Mouse (Mus musculus) midbrain, embryonic 11.5 days (tissue): ENCODE data around the gene Eif3i. TPM values are rescaled to one million over a fixed set of nuclear protein-coding genes. Genes with fewer than 3 reads are reported as not detected.
A peak's percentile ranks its signal among the peaks of the same experiment; 100 is the strongest.

ENCODE experiments used
- ATAC-seq: fragments of 200-750 bp; cut with Nextera tagmentation; 2 replicates; pipeline ENCODE4 v1.8.0; 2017; ENCODE audit warnings: moderate TSS enrichment, moderate library complexity; ENCODE audit not compliant: low FRiP score
- DNase-seq: peaks from one replicate; pipeline ENCODE4 v3.0.0; 2015; ENCODE audit warnings: low spot score; ENCODE audit errors: missing footprints
- H3K27ac ChIP-seq: fragments of 300-500 bp; sonication (generic); 2 replicates; pipeline ENCODE4 v1.5.1; 2014; ENCODE audit warnings: low read depth, low read length
- H3K27me3 ChIP-seq: fragments of 300-500 bp; sonication (generic); 2 replicates; pipeline ENCODE4 v1.6.1; 2014; ENCODE audit warnings: mild to moderate bottlenecking, low read length, moderate library complexity, mixed read lengths; ENCODE audit not compliant: control insufficient read depth, insufficient read depth
- H3K36me3 ChIP-seq: fragments of 300-500 bp; sonication (generic); 2 replicates; pipeline ENCODE4 v1.6.1; 2014; ENCODE audit warnings: mild to moderate bottlenecking, low read length, moderate library complexity, mixed read lengths; ENCODE audit not compliant: control insufficient read depth, insufficient read depth
- H3K4me1 ChIP-seq: fragments of 300-500 bp; sonication (generic); 2 replicates; pipeline ENCODE4 v1.6.1; 2014; ENCODE audit warnings: low read length; ENCODE audit not compliant: control insufficient read depth, insufficient read depth
- H3K4me2 ChIP-seq: fragments of 300-500 bp; sonication (generic); 2 replicates; pipeline ENCODE4 v1.6.1; 2014; ENCODE audit warnings: mild to moderate bottlenecking, moderate library complexity
- H3K4me3 ChIP-seq: fragments of 300-500 bp; sonication (generic); 2 replicates; pipeline ENCODE4 v1.5.1; 2014; ENCODE audit warnings: low read depth, low read length
- H3K9ac ChIP-seq: fragments of 300-500 bp; sonication (generic); 2 replicates; pipeline ENCODE4 v1.6.1; 2014; ENCODE audit warnings: low read length
- H3K9me3 ChIP-seq: fragments of 300-500 bp; sonication (generic); 2 replicates; pipeline ENCODE4 v1.6.1; 2016; ENCODE audit warnings: low read length; ENCODE audit not compliant: control insufficient read depth
- WGBS: fragments of 180-500 bp; shearing (Covaris S2); extraction: QIAGEN DNeasy Blood & Tissue Kit; methylation state at CpG from one replicate; pipeline ENCODE4 v1.1.7; 2014; 5-methylcytosine and 5-hydroxymethylcytosine counted together
- polyA plus RNA-seq: library from polyadenylated mRNA; unstranded; fragments of >200 nt; fragmentation: Nextera tagmentation; extraction: Ambion mirVana; gene quantifications from 2 replicates; pipeline ENCODE4 v1.2.1, GENCODE M21; 2014

The Eif3i gene
- polyA plus RNA-seq, 1 experiment from 2014 or later: 259 TPM

- ATAC-seq (no peak), DNase-seq (no peak)
- Histone ChIP-seq H3K9me3 (no peaks in the 10 kb centered on the region), H3K4me1 (peaks cover 5% of the 10 kb centered on the region), H3K4me2 (no peak within 1 kb of the TSS), H3K27me3 (no peaks in the 10 kb centered on the region), H3K27ac (no peak within 1 kb of the TSS), H3K4me3 (no peak within 1 kb of the TSS), H3K9ac (no peak within 1 kb of the TSS), H3K36me3 (no peaks in the 10 kb centered on the region)
- 85% methylated on average over 6 of the region's 6 CpGs for WGBS
Observed at GRCm38 (mm10) chr4:129614093-129614492, 13.6 kb upstream of the Eif3i start, which contains the start of gene Dcdc2b. Gene Dcdc2b, minus strand, starts transcription at chr4:129614257.

GRCm38 (mm10) chr4:129610472-129610871 is 10.0 kb upstream of the Eif3i start:
- 79% methylated on average over 4 of the region's 4 CpGs for WGBS
- Histone ChIP-seq H3K4me3 (no peak overlapping the region), H3K36me3 (peaks cover 12% of the 10 kb centered on the region), H3K27ac (no peak overlapping the region), H3K9me3 (no peaks in the 10 kb centered on the region), H3K4me1 (no peaks in the 10 kb centered on the region), H3K9ac (no peak overlapping the region), H3K4me2 (no peak overlapping the region), H3K27me3 (no peaks in the 10 kb centered on the region)
- no peak for DNase-seq
- ATAC-seq: peak; percentile 15; the same call in 1 of the 2 replicates

DNA sequence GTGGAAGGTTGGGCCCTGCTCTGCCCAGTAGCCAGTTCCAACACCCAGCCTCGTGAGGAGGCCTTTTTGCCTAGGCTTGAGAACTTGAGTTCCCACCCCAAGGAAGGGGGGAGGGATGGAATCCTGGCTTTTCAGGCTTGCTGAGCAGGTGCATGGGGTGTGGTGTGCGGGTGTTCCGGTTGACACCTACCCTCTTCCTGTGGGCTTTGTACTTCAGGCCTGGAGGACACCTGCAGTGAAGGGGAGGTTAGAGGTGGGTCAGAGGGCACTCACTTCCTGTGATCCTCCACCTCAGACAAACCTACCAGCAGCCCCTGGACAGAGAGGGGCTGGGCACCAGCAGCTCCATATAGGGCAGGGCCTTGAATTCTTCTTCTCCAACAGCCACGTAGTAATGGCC is 9.6 kb upstream of the Eif3i start:
- Histone ChIP-seq H3K4me1 (no peaks in the 10 kb centered on the region), H3K4me3 (no peak overlapping the region), H3K4me2 (no peak overlapping the region), H3K36me3 (peaks cover 12% of the 10 kb centered on the region), H3K27ac (no peak overlapping the region), H3K27me3 (no peaks in the 10 kb centered on the region), H3K9me3 (no peaks in the 10 kb centered on the region), H3K9ac (no peak overlapping the region)
- 85% methylated on average over 4 of the region's 4 CpGs for WGBS
- ATAC-seq: 0 out of 2 replicates have a peak, but pooled peaks have one; percentile 6
- DNase-seq: no peak

- no peak overlapping the region for H3K27ac ChIP-seq
- ATAC-seq (peak; percentile 18; the same call in 1 of the 2 replicates), DNase-seq (no peak)
- peaks cover 14% of the 10 kb centered on the region for H3K36me3 ChIP-seq
- H3K9ac ChIP-seq: no peak overlapping the region
- H3K9me3 ChIP-seq: no peaks in the 10 kb centered on the region
- H3K4me2 ChIP-seq: no peak overlapping the region
- no peaks in the 10 kb centered on the region for H3K4me1 ChIP-seq
- WGBS: 81% methylated on average over 12 of the region's 12 CpGs
- no peak overlapping the region for H3K4me3 ChIP-seq
- no peaks in the 10 kb centered on the region for H3K27me3 ChIP-seq
Observed at GRCm38 (mm10) chr4:129609139-129609631, 8.7 kb upstream of the Eif3i start.

GRCm38 (mm10) chr4:129608426-129609025 is 8.1 kb upstream of the Eif3i start:
- 38% methylated on average over 7 of the region's 7 CpGs for WGBS
- no peaks in the 10 kb centered on the region for H3K27me3 ChIP-seq
- H3K9me3 ChIP-seq: no peaks in the 10 kb centered on the region
- no peak overlapping the region for H3K4me3 ChIP-seq
- DNase-seq: peak; percentile 93
- peak; percentile 77 for ATAC-seq
- H3K9ac ChIP-seq: no peak overlapping the region
- H3K27ac ChIP-seq: no peak overlapping the region
- H3K4me1 ChIP-seq: no peaks in the 10 kb centered on the region
- H3K36me3 ChIP-seq: peaks cover 14% of the 10 kb centered on the region
- H3K4me2 ChIP-seq: no peak overlapping the region

DNA sequence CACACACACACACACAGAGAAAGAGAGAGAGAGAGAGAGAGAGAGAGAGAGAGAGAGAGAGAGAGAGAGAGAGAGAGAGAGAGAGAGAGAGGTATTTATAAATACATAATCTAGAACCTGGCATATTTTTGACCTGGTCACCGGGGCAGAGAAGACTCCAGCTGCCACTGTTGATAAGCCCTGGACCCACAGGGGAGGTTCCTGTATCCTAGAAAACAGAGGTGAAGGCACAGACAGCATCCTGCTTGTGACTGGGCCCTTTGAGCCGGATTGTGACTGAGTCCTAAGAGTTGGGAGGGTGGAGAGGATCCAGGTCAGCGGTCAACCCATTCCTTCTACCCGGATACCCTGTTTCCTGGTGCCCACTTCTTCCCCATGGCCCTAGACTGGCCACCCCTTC is 11.6 kb downstream of the Eif3i start:
- H3K27me3 ChIP-seq: no peaks in the 10 kb centered on the region
- ATAC-seq: no peak
- no peak overlapping the region for H3K27ac ChIP-seq
- no peak overlapping the region for H3K9ac ChIP-seq
- H3K4me2 ChIP-seq: no peak overlapping the region
- no peak for DNase-seq
- no peak overlapping the region for H3K4me3 ChIP-seq
- peaks cover 21% of the 10 kb centered on the region for H3K36me3 ChIP-seq
- H3K4me1 ChIP-seq: peaks cover 5% of the 10 kb centered on the region
- H3K9me3 ChIP-seq: no peaks in the 10 kb centered on the region
- 85% methylated on average over 4 of the region's 4 CpGs for WGBS

- Histone ChIP-seq H3K9me3 (no peaks in the 10 kb centered on the region), H3K4me1 (peaks cover 5% of the 10 kb centered on the region), H3K27me3 (no peaks in the 10 kb centered on the region), H3K9ac (no peak overlapping the region), H3K27ac (no peak overlapping the region), H3K36me3 (peaks cover 9% of the 10 kb centered on the region; the same call in 1 of the 2 replicates), H3K4me2 (no peak overlapping the region), H3K4me3 (no peak overlapping the region)
- ATAC-seq (no peak), DNase-seq (no peak)
- WGBS: 26% methylated on average over 1 of the region's 1 CpGs
Observed at GRCm38 (mm10) chr4:129586943-129587342, 13.5 kb downstream of the Eif3i start.

GRCm38 (mm10) chr4:129585773-129586172 is 14.7 kb downstream of the Eif3i start:
- Histone ChIP-seq H3K4me1 (peaks cover 5% of the 10 kb centered on the region), H3K27me3 (no peaks in the 10 kb centered on the region), H3K36me3 (no peaks in the 10 kb centered on the region), H3K27ac (no peak overlapping the region), H3K9me3 (no peaks in the 10 kb centered on the region), H3K9ac (no peak overlapping the region), H3K4me3 (no peak overlapping the region), H3K4me2 (no peak overlapping the region)
- ATAC-seq: no peak
- WGBS: 82% methylated on average over 9 of the region's 9 CpGs
- no peak for DNase-seq

GRCm38 (mm10) chr4:129584884-129585608 is 15.4 kb downstream of the Eif3i start:
- H3K9ac ChIP-seq: peak overlapping the region; percentile 34
- peak overlapping the region; percentile 23 for H3K4me3 ChIP-seq
- no peak overlapping the region for H3K27ac ChIP-seq
- no peaks in the 10 kb centered on the region for H3K9me3 ChIP-seq
- peak overlapping the region; percentile 55 for H3K4me2 ChIP-seq
- peaks cover 5% of the 10 kb centered on the region for H3K4me1 ChIP-seq
- ATAC-seq: peak; percentile 75
- peak; percentile 98 for DNase-seq
- H3K36me3 ChIP-seq: no peaks in the 10 kb centered on the region
- 2% methylated on average over 36 of the region's 36 CpGs for WGBS
- no peaks in the 10 kb centered on the region for H3K27me3 ChIP-seq
